ENCODE assay signal across 7 mouse cellular contexts in the genomic region with DNA sequence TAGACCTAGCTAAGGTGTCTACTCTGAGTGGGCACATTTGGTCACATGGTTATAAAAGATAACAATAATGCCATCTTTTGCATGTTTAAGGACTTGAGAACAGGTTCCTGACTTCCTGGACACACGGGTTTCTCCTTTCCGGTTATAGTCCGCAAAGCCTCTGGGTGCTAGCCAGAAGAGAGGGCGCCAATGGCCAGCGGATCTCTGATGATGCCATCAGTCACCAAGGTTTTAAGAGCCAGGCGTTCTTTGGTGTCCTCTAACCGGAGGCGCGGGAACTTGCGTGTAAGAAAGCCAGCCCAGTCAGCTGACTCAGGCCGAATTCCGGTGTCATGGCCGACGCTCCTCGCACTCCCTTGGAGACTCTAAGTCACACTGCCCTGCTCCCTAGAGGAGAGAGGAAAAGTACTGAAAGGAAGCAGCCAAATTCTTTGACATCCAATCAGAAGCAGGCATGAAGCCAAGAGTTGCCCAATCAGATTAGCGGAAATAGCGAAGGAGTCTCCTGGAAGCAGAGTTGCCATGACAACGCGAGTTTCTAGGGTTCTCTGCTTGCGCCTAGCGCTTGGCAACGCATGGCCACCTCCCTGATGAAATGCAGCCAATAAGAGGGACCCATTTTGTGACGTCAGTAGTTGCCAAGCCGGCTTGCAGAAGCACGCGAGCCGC. TPM values are rescaled to one million over a fixed set of nuclear protein-coding genes. Genes with fewer than 3 reads are reported as not detected.
DNase-seq lines count a peak whose midpoint lies in the region; ATAC-seq lines count a peak whose summit lies in the region.

No protein-coding gene starts in this region.

- WGBS in embryonic facial prominence, embryonic 11.5 days, result 2% methylated on average over 27 of the region's 27 CpGs
- WGBS in limb, embryonic 10.5 days, result 3% methylated on average over 27 of the region's 27 CpGs
- 2% methylated on average over 27 of the region's 27 CpGs for WGBS in midbrain, embryonic 13.5 days

- no peaks in the 10 kb centered on the region for H3K9me3 ChIP-seq in embryonic facial prominence, embryonic 11.5 days (replicated peaks; ENCODE audit: control insufficient read depth, low read length)
- no peaks in the 10 kb centered on the region for H3K9me3 ChIP-seq in limb, embryonic 10.5 days (replicated peaks)
- no peaks in the 10 kb centered on the region for H3K9me3 ChIP-seq in midbrain, embryonic 13.5 days

- no peak overlapping the region for H3K9ac ChIP-seq in embryonic facial prominence, embryonic 11.5 days (replicated peaks; ENCODE audit: low read length)
- 0 out of 2 replicates have a peak overlapping the region, but pooled peaks have one; percentile 29 for H3K9ac ChIP-seq in midbrain, embryonic 13.5 days (replicated peaks)

- peak; percentile 81 for DNase-seq in adrenal gland, postnatal 25 days
- peak; percentile 100 for DNase-seq in embryonic facial prominence, embryonic 11.5 days (ENCODE audit: low spot score)
- DNase-seq in kidney, adult 11 months, result peak; percentile 88
- peak; percentile 93 for DNase-seq in limb, embryonic 10.5 days (ENCODE audit: low spot score)
- DNase-seq in spleen, adult 12 weeks (ENCODE audit: low spot score), result peak; percentile 61

- H3K27ac ChIP-seq in embryonic facial prominence, embryonic 11.5 days (replicated peaks; ENCODE audit: low read depth, low read length), result no peak overlapping the region; the same call in 1 of the 2 replicates
- H3K27ac ChIP-seq in limb, embryonic 10.5 days, result peak overlapping the region; percentile 85
- peak overlapping the region; percentile 80 for H3K27ac ChIP-seq in midbrain, embryonic 13.5 days

- no peaks in the 10 kb centered on the region for H3K4me1 ChIP-seq in embryonic facial prominence, embryonic 11.5 days (ENCODE audit: control insufficient read depth, insufficient read depth, low read length)
- H3K4me1 ChIP-seq in limb, embryonic 10.5 days, result peaks cover 3% of the 10 kb centered on the region; the same call in 1 of the 2 replicates
- peaks cover 8% of the 10 kb centered on the region for H3K4me1 ChIP-seq in midbrain, embryonic 13.5 days (replicated peaks)

- ATAC-seq in embryonic facial prominence, embryonic 11.5 days (replicated peaks; ENCODE audit: insufficient number of reproducible peaks, low FRiP score, low TSS enrichment, low read depth), result peak; percentile 97
- ATAC-seq in granulocyte monocyte progenitor cell, adult 5-6 weeks (replicated peaks; ENCODE audit: poor library complexity, severe bottlenecking), result peak; percentile 76
- peak; percentile 97 for ATAC-seq in midbrain, embryonic 13.5 days

- peak overlapping the region; percentile 53 for H3K4me2 ChIP-seq in embryonic facial prominence, embryonic 11.5 days (ENCODE audit: low read depth, low read length)
- peak overlapping the region; percentile 54 for H3K4me2 ChIP-seq in midbrain, embryonic 13.5 days (replicated peaks)

- no peaks in the 10 kb centered on the region for H3K36me3 ChIP-seq in embryonic facial prominence, embryonic 11.5 days (replicated peaks; ENCODE audit: control insufficient read depth, insufficient read depth, low read depth, low read length)
- H3K36me3 ChIP-seq in limb, embryonic 10.5 days, result no peaks in the 10 kb centered on the region
- no peaks in the 10 kb centered on the region for H3K36me3 ChIP-seq in midbrain, embryonic 13.5 days

- no peaks in the 10 kb centered on the region for H3K27me3 ChIP-seq in embryonic facial prominence, embryonic 11.5 days (ENCODE audit: control insufficient read depth, insufficient read depth, low read length)
- H3K27me3 ChIP-seq in limb, embryonic 10.5 days (ENCODE audit: low read depth, poor library complexity, severe bottlenecking), result peaks cover 45% of the 10 kb centered on the region
- 0 out of 2 replicates have a peak, but pooled peaks cover 6% of the 10 kb centered on the region for H3K27me3 ChIP-seq in midbrain, embryonic 13.5 days

- H3K4me3 ChIP-seq in embryonic facial prominence, embryonic 11.5 days (ENCODE audit: low read depth, low read length), result peak overlapping the region; percentile 29
- H3K4me3 ChIP-seq in limb, embryonic 10.5 days, result peak overlapping the region; percentile 52
- peak overlapping the region; percentile 36 for H3K4me3 ChIP-seq in midbrain, embryonic 13.5 days (replicated peaks)

RNA-seq across cellular contexts. Expression of gene 1700008O03Rik, which starts 19.9 kb away (rescaled TPM):
- total RNA-seq in adrenal gland, postnatal 25 days (2021), result 2.3 TPM in 1 of 2 replicates, not detected in the other
- polyA plus RNA-seq in embryonic facial prominence, embryonic 11.5 days (2014; fragmentation: Nextera tagmentation; extraction: Ambion mirVana), result 0.99 and 1.4 TPM in 2 replicates
- total RNA-seq in granulocyte monocyte progenitor cell, adult 5-6 weeks (2014; fragmentation: Nextera tagmentation), result 4.1 TPM in 1 of 2 replicates, not detected in the other
- total RNA-seq in granulocyte monocyte progenitor cell, adult 5-6 weeks (2017), result 1.8 and 2.4 TPM in 2 replicates
- 0.50 and 0.68 TPM in 2 replicates for polyA plus RNA-seq in limb, embryonic 10.5 days (2016; fragmentation: Nextera tagmentation; extraction: Ambion mirVana)
- polyA plus RNA-seq in midbrain, embryonic 13.5 days (2015; fragmentation: Nextera tagmentation; extraction: Ambion mirVana), result 0.70 and 1.4 TPM in 2 replicates

RNA-seq across cellular contexts. Expression of gene Syt3, which starts 21.6 kb away (rescaled TPM):
- 4.1 and 5.7 TPM in 2 replicates for total RNA-seq in adrenal gland, postnatal 25 days (2021)
- polyA plus RNA-seq in embryonic facial prominence, embryonic 11.5 days (2014; fragmentation: Nextera tagmentation; extraction: Ambion mirVana), result 1.4 and 1.9 TPM in 2 replicates
- 1.1 TPM in 1 of 2 replicates, not detected in the other for total RNA-seq in granulocyte monocyte progenitor cell, adult 5-6 weeks (2014; fragmentation: Nextera tagmentation)
- total RNA-seq in granulocyte monocyte progenitor cell, adult 5-6 weeks (2017), result 0.15 TPM in 1 of 2 replicates, not detected in the other
- 1.1 and 1.9 TPM in 2 replicates for polyA plus RNA-seq in limb, embryonic 10.5 days (2016; fragmentation: Nextera tagmentation; extraction: Ambion mirVana)
- polyA plus RNA-seq in midbrain, embryonic 13.5 days (2015; fragmentation: Nextera tagmentation; extraction: Ambion mirVana), result 16.9 and 17.6 TPM in 2 replicates

RNA-seq across cellular contexts. Expression of gene Lrrc4b, which starts 23.3 kb away (rescaled TPM):
- total RNA-seq in adrenal gland, postnatal 25 days (2021), result 4.3 and 5.8 TPM in 2 replicates
- polyA plus RNA-seq in embryonic facial prominence, embryonic 11.5 days (2014; fragmentation: Nextera tagmentation; extraction: Ambion mirVana), result 1.9 and 3.2 TPM in 2 replicates
- not detected in 2 replicates for total RNA-seq in granulocyte monocyte progenitor cell, adult 5-6 weeks (2014; fragmentation: Nextera tagmentation)
- total RNA-seq in granulocyte monocyte progenitor cell, adult 5-6 weeks (2017), result not detected in 2 replicates
- 0.06 and 0.21 TPM in 2 replicates for polyA plus RNA-seq in limb, embryonic 10.5 days (2016; fragmentation: Nextera tagmentation; extraction: Ambion mirVana)
- 15.7 and 16.4 TPM in 2 replicates for polyA plus RNA-seq in midbrain, embryonic 13.5 days (2015; fragmentation: Nextera tagmentation; extraction: Ambion mirVana)

RNA-seq across cellular contexts. Expression of gene Aspdh, which starts 59.7 kb away (rescaled TPM):
- 0.61 and 1.9 TPM in 2 replicates for total RNA-seq in adrenal gland, postnatal 25 days (2021)
- not detected in 2 replicates for polyA plus RNA-seq in embryonic facial prominence, embryonic 11.5 days (2014; fragmentation: Nextera tagmentation; extraction: Ambion mirVana)
- not detected in 2 replicates for total RNA-seq in granulocyte monocyte progenitor cell, adult 5-6 weeks (2014; fragmentation: Nextera tagmentation)
- not detected in 2 replicates for total RNA-seq in granulocyte monocyte progenitor cell, adult 5-6 weeks (2017)
- not detected in 2 replicates for polyA plus RNA-seq in limb, embryonic 10.5 days (2016; fragmentation: Nextera tagmentation; extraction: Ambion mirVana)
- 8.6 and 10.8 TPM in 2 replicates for polyA plus RNA-seq in midbrain, embryonic 13.5 days (2015; fragmentation: Nextera tagmentation; extraction: Ambion mirVana)
